ENCODE assay signal across 13 mouse cellular contexts in genomic region chr16:96857571-96857970, GRCm38 (mm10).
DNase-seq lines count a peak whose midpoint lies in the region; ATAC-seq and TF ChIP-seq lines count a peak whose summit lies in the region.
"Had no signal": no experiment of that assay in that cellular context is flagged by ENCODE, and none has a peak within 500 bp of the region (broad histone marks: within the 10 kb centered on the region; RNA-seq: fewer than 3 reads in every experiment).

No protein-coding gene starts in this region.

- WGBS in heart, postnatal 0 days = 13% methylated on average over 2 of the region's 2 CpGs
- WGBS in midbrain, embryonic 16.5 days = 39% methylated on average over 2 of the region's 2 CpGs
- 57% methylated on average over 2 of the region's 2 CpGs for WGBS in midbrain, embryonic 14.5 days

- H3K27ac ChIP-seq in heart, postnatal 0 days (ENCODE audit: low read depth) = no peak overlapping the region
- peak overlapping the region; percentile 49; the same call in 1 of the 2 replicates for H3K27ac ChIP-seq in midbrain, embryonic 16.5 days (ENCODE audit: low read length)
- H3K27ac ChIP-seq in midbrain, embryonic 14.5 days (replicated peaks; ENCODE audit: low read depth, low read length) = no peak overlapping the region
- H3K27ac ChIP-seq: embryonic facial prominence, embryonic 15.5 days had no signal

- no peak for TF ChIP-seq EP300 in heart, postnatal 0 days (IDR thresholded peaks at IDR 0.05; ENCODE audit: low read depth)

- no peaks in the 10 kb centered on the region for H3K27me3 ChIP-seq in heart, postnatal 0 days (ENCODE audit: control insufficient read depth, insufficient read depth, low read length)
- H3K27me3 ChIP-seq in midbrain, embryonic 16.5 days (ENCODE audit: control insufficient read depth, insufficient read depth, low read depth, low read length) = no peaks in the 10 kb centered on the region
- no peaks in the 10 kb centered on the region for H3K27me3 ChIP-seq in midbrain, embryonic 14.5 days (ENCODE audit: control insufficient read depth, insufficient read depth, low read length)
- H3K27me3 ChIP-seq: embryonic facial prominence, embryonic 15.5 days had no signal

- peak; percentile 22 for DNase-seq in heart, postnatal 0 days (ENCODE audit: low spot score)
- no peak for DNase-seq in heart, postnatal 25 days (ENCODE audit: low spot score)
- no peak for DNase-seq in midbrain, embryonic 14.5 days
- DNase-seq in adrenal gland, postnatal 14 days = peak; percentile 52
- no peak for DNase-seq in retina, postnatal 1 day
- DNase-seq: kidney, adult 11 months; lung, postnatal 4 days; thymus, postnatal 4 days had no signal

- no peak for TF ChIP-seq CTCF in heart, postnatal 0 days (IDR thresholded peaks at IDR 0.05; ENCODE audit: low read depth)

- H3K4me2 ChIP-seq in heart, postnatal 0 days (ENCODE audit: low read depth, low read length) = no peak overlapping the region
- H3K4me2 ChIP-seq in midbrain, embryonic 16.5 days (ENCODE audit: low read length) = no peak overlapping the region
- H3K4me2 ChIP-seq in midbrain, embryonic 14.5 days (ENCODE audit: low read length) = no peak overlapping the region
- H3K4me2 ChIP-seq: embryonic facial prominence, embryonic 15.5 days; liver, embryonic 11.5 days had no signal

- H3K9me3 ChIP-seq in heart, postnatal 0 days (replicated peaks; ENCODE audit: control insufficient read depth, low read length) = no peaks in the 10 kb centered on the region
- H3K9me3 ChIP-seq in midbrain, embryonic 16.5 days (replicated peaks; ENCODE audit: control insufficient read depth, low read length, poor library complexity, severe bottlenecking) = no peaks in the 10 kb centered on the region
- no peaks in the 10 kb centered on the region for H3K9me3 ChIP-seq in midbrain, embryonic 14.5 days (ENCODE audit: control insufficient read depth, low read length)
- H3K9me3 ChIP-seq: embryonic facial prominence, embryonic 15.5 days had no signal

- H3K4me1 ChIP-seq in heart, postnatal 0 days (ENCODE audit: control insufficient read depth, insufficient read depth) = peaks cover 12% of the 10 kb centered on the region; the same call in 1 of the 2 replicates
- peaks cover 18% of the 10 kb centered on the region for H3K4me1 ChIP-seq in midbrain, embryonic 16.5 days (ENCODE audit: control insufficient read depth, insufficient read depth, low read length)
- peaks cover 8% of the 10 kb centered on the region for H3K4me1 ChIP-seq in midbrain, embryonic 14.5 days (ENCODE audit: control insufficient read depth, insufficient read depth, low read length)
- H3K4me1 ChIP-seq: embryonic facial prominence, embryonic 15.5 days had no signal

- H3K4me3 ChIP-seq in heart, postnatal 0 days (ENCODE audit: low read depth, low read length) = no peak overlapping the region
- no peak overlapping the region for H3K4me3 ChIP-seq in midbrain, embryonic 16.5 days (ENCODE audit: low read depth, low read length)
- no peak overlapping the region for H3K4me3 ChIP-seq in midbrain, embryonic 14.5 days (replicated peaks; ENCODE audit: low read depth, low read length)
- H3K4me3 ChIP-seq: embryonic facial prominence, embryonic 15.5 days had no signal

- intact Hi-C loops in heart, postnatal 25 days (cut with DNase I) = loop anchor here (10.0 kb wide), 1 partner anchor 157 kb away; no protein-coding TSS in a partner anchor

- no peaks in the 10 kb centered on the region for H3K36me3 ChIP-seq in heart, postnatal 0 days (replicated peaks; ENCODE audit: control insufficient read depth, insufficient read depth, low read length)
- no peaks in the 10 kb centered on the region for H3K36me3 ChIP-seq in midbrain, embryonic 16.5 days (ENCODE audit: control insufficient read depth, insufficient read depth, low read length)
- no peaks in the 10 kb centered on the region for H3K36me3 ChIP-seq in midbrain, embryonic 14.5 days (ENCODE audit: control insufficient read depth, insufficient read depth, low read length)
- H3K36me3 ChIP-seq: embryonic facial prominence, embryonic 15.5 days; G1E had no signal

- ATAC-seq in heart, postnatal 0 days (ENCODE audit: insufficient read depth, low read depth) = no peak
- ATAC-seq in midbrain, embryonic 16.5 days = no peak
- ATAC-seq in midbrain, embryonic 14.5 days (ENCODE audit: low FRiP score, low TSS enrichment) = no peak
- ATAC-seq in megakaryocyte-erythroid progenitor cell, adult 5-6 weeks (replicated peaks; ENCODE audit: low FRiP score, low TSS enrichment, poor library complexity, severe bottlenecking) = no peak

- no peak overlapping the region for H3K9ac ChIP-seq in heart, postnatal 0 days (replicated peaks; ENCODE audit: low read depth, low read length)
- H3K9ac ChIP-seq in midbrain, embryonic 16.5 days (ENCODE audit: low read depth, low read length) = no peak overlapping the region
- H3K9ac ChIP-seq in midbrain, embryonic 14.5 days (replicated peaks; ENCODE audit: low read length) = no peak overlapping the region
- H3K9ac ChIP-seq: embryonic facial prominence, embryonic 15.5 days had no signal

Comparison
In these comparisons a context has a peak if more than half of its experiments do, and no peak if none do; other contexts are left out.
1. DNase-seq: peak in heart, postnatal 0 days (single experiment) and adrenal gland, postnatal 14 days (single experiment); none in heart, postnatal 25 days (single experiment), midbrain, embryonic 14.5 days (single experiment) and retina, postnatal 1 day (single experiment).